Mouse (Mus musculus) layer of hippocampus, postnatal 36 days (tissue): ENCODE measurements around the gene Stxbp3. TPM values are rescaled to one million over a fixed set of nuclear protein-coding genes. Genes with fewer than 3 reads are reported as not detected.
"Not testable (repeated sequence)": the region's sequence is repeated elsewhere in the genome, so short reads cannot be mapped to it uniquely, and the experiment has no call there.

ENCODE experiments used
- DNase-seq, 2 experiments: peaks; one replicate each; pipeline ENCODE4 v3.0.0; 2022
- total RNA-seq, 2 experiments: library from RNA; stranded (reverse); gene quantifications; 2 replicates each; pipeline ENCODE4 v1.2.3; 2021

Gene Stxbp3
- total RNA-seq, 2 experiments from 2014 or later = 22.9 to 25.9 TPM

GRCm38 (mm10) chr3:108856386-108857123 lies 16.2 kb upstream of the Stxbp3 start:
- DNase-seq = no peak

GRCm38 (mm10) chr3:108855864-108856263 lies 15.5 kb upstream of the Stxbp3 start:
- DNase-seq = peak in 1 of 2 experiments; percentile 33

DNA sequence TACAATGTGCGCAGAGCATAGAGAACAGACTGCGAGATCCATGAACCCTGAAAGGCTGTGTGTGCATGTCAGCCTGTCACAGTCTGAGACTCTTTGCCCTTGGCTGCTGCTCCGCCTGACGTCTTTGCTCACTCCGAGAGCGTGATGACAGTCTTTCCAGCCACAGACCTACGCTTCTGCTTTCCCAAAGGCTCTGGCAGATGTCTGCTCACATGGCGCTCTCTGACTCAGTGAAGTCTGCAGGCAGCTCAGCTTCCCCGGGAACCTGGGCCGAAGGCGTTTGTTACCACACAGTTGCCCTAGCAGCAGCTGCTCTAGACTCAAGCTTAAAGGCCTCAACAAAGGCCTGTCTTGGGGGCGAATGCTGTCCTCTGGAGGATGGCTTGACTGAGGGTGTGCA lies 15.0 kb upstream of the Stxbp3 start:
- DNase-seq = peak; percentile 82 to 84

GRCm38 (mm10) chr3:108853266-108853665 lies 12.9 kb upstream of the Stxbp3 start:
- no peak for DNase-seq

GRCm38 (mm10) chr3:108851996-108852697 lies 11.8 kb upstream of the Stxbp3 start:
- no peak for DNase-seq

DNA sequence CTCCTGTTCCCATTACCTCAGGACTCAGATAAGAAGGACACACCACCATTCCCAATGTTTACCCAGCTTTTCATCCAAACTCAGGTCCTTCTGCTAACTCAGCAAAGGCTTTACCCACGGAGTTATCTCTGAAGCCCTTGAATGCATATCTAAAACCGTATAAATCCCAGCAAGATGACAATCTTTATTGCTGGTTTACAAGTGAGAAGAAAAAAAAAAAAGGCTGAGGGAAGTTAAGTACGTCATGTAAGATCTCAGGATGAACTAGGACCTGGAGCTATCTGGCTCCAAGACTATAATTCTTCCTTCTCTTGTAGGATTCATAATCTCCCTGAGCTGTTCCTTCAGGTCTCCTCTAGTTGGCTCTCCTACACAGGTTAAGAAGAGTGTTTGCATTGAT lies 11.2 kb upstream of the Stxbp3 start:
- DNase-seq = no peak

- DNase-seq = no peak
These were observed 10.7 kb upstream of the Stxbp3 start for GRCm38 (mm10) chr3:108851075-108851474.

DNA sequence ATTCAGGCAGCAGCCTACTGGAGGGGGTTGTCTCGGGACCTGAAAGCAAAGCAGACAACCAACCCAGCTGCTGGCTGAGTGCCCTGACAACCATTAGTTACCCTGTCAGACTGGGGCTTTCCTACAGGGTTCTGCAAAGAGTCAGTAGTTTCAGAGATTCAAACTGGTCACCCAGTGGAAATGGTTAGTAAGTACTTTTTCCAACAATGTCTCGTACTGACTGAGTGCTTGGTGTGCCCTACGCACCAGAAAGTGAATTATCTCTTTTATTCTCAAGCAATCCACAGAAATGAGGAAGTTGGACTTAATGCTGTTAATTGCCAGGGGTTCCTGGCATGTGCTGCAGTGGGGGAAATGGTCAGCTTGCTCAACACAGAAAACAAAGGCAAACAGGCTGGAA lies 10.2 kb upstream of the Stxbp3 start:
- no peak for DNase-seq

GRCm38 (mm10) chr3:108846616-108847015 lies 6.3 kb upstream of the Stxbp3 start:
- no peak for DNase-seq

DNA sequence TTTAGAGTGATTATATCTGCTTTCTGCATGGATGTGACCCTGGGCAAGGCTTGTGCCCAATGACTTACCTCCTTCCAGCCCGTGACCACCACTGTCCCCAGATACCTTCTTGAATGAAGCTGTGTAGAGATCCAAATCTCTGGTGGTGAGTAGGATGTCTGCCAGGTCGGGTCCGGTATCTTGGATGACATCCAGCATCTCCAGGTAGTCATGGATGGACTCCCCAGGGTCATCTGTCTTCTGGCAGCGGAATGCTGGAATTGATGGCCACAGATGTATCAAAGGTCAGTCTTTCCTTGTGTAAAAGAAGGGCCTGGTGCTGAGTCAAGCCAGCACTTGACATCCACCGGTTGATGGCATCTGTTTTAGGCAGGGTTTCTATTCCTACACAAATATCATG lies 4.2 kb upstream of the Stxbp3 start:
- no peak for DNase-seq

GRCm38 (mm10) chr3:108844026-108844425 lies 3.7 kb upstream of the Stxbp3 start:
- no peak for DNase-seq

- no peak for DNase-seq
These were observed 359 bp upstream of the Stxbp3 start for GRCm38 (mm10) chr3:108840716-108841054.

GRCm38 (mm10) chr3:108839647-108839999 lies 703 bp downstream of the Stxbp3 start:
- DNase-seq = no peak

DNA sequence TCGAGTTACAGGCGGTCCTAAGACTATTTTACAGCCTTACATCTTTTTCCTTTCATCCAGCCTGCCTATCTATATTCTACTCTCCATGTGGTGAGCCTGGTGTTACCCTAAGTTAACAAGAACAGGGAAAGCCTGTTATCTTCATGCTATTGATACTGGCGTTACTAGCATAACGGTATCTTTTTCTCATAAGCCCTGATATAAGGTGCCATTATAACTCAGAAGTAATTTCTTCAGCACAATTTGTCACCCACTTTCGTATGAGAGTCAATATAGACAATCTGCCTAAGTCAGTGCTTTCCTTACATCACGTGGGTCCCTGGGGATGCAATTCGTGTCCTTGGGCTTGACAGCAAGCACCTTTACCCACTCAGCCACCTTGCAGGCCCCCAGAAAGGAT lies 1.3 kb downstream of the Stxbp3 start:
- no peak for DNase-seq

DNA sequence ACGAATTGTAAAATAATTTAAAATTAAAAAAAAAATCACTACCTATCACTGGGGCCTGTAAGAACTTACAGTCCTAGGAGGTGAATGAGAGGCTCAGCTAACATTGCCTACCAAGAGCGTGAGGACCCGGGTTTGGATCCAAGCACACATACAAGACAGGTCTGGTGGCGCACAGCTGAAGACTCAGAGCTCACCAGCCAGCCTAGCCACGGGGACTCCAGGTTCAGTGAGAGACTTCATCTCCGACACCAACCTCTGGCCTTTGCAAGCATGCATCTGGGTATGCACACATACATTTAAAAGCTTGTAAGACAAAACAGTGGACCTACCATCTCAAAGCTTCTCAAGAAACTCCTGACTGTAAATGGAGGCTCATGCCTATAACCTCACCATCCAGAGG lies 3.4 kb downstream of the Stxbp3 start:
- DNase-seq = no peak

DNA sequence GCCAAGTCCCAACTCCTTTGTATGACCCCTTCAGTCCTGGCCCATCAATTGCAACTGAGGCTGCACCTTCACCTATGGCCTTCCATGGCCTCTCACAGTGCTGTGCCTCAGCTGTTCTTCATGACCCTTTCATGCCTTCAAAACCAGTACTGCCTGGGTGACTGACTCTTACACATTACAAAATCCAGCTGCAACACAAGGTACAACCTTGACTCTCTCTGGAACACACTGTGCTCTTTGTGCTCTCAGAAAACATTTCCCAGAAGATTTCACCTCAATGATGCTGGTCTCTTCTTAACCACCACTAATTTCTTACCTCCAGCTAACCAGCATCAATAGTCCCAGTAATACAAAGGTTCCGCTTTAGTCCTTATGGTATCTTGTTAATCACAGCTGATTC lies 6.6 kb downstream of the Stxbp3 start:
- not testable (repeated sequence) for DNase-seq

DNA sequence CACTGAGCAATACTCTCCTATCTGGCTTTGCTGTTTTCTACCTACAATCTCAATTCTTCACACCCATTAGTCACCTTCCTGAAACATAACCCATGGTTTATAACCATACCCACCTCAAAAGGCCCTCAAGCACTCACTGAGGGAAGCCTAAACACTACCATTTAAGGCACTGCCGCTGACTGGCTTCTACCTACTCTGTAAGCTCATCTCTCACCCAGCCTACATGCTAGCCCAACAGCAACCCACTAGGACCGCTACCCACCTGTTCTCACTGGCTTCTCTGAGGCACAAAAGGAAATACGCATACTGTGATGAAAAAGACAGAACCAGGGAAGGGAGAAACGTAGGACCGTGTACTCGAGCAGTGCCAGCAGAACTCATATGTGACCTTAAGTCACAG lies 8.6 kb downstream of the Stxbp3 start:
- DNase-seq = no peak

- DNase-seq = no peak
These were observed 9.8 kb downstream of the Stxbp3 start for GRCm38 (mm10) chr3:108830493-108830892.

DNA sequence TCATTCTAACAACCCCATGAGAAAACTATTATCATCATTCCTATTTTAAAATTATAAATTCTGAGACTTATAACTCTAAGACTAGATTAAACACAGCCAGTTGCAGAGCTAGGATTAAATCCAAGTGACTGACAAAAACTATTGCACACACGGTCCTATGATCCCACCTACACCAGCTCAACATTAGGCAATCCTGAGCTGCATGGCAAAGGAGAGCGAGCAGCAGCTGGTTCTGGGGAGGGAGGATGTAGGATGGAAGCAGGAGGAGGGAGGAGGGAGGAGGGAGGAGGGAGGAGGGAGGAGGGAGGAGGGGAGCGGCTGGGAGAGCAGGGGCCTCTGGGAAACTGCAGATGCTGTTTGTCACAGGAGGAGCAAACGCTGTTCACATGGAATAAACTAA lies 24.7 kb downstream of the Stxbp3 start:
- DNase-seq = peak in 1 of 2 experiments; percentile 12

DNA sequence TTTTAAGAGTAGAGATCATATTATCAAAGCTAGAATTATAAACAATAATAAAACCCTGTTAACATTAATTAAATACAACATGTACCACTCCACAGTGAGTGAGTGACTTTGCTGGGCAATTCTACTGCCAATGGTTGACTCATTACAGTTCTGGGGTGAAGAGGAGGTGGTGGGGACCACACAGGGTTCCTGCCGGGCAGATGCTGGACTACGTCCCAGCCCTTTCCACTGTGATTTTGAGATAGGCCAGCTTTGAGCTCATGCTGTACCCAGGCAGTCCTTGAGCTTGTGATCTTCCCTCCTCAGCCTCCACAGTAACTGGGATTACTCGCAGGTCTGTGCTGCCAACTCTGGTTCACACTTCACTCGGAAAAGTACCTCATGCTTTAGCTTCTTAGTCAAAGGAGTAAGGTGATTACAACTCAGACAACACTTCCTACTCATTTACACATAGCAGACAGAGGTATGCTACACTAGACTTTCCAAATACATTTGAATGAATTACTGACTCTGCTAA lies 29.5 kb downstream of the Stxbp3 start:
- DNase-seq = no peak

DNA sequence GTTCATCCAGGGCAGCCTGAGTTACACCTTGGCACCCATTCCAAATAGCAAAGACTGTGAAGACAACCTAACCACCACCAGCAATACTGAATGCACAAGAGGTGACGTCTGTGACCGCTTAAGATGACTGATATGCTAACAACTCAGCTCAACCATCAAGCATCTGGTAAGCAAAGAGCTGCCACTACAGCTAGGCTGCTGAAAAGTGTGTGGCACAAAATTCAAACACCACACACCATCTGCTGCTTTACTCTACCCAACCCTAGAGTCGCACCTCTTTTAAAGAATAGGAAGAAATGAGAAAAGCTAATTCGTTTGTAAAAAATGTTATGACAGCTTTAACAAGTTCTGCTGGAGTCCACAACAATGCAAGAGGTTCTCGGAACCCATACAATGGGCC lies 34.7 kb downstream of the Stxbp3 start:
- peak in 1 of 2 experiments; percentile 12 for DNase-seq

DNA sequence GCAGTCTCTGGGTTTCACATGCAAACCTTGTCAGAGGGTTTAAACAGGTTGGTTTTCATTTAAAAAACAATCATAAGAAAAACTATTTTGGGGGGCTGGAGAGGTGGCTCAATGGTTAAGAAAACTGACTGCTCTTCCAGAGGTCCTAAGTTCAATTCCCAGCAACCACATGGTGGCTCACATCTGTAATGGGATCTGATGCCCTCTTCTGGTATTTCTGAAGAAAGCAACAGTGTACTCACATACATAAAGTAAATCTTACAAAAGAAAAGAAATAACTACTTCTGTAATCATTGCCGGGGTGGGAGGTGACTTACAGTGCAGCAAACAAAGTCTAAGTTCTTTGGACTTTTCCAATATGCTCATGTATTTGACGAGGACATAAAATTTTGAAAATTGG lies 42.0 kb downstream of the Stxbp3 start:
- DNase-seq = no peak

DNA sequence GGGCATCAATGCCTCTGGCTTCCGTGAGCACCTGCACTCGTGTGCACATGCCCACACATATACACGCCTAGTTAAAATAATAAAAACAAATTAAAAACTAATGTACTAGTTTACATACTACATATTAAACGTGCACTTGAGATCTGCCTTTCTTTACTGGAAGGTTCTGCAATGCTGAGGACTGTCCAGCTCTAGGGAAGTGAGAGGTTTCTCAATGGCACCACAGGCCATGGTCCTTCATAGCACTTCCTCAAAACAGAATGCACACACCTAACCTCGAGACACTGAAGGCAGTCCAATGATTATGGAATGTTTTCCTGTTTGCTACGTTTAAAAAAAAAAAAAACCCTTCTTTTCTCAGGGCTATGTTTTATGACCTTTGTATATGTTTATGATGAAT lies 42.6 kb downstream of the Stxbp3 start:
- DNase-seq = no peak

DNA sequence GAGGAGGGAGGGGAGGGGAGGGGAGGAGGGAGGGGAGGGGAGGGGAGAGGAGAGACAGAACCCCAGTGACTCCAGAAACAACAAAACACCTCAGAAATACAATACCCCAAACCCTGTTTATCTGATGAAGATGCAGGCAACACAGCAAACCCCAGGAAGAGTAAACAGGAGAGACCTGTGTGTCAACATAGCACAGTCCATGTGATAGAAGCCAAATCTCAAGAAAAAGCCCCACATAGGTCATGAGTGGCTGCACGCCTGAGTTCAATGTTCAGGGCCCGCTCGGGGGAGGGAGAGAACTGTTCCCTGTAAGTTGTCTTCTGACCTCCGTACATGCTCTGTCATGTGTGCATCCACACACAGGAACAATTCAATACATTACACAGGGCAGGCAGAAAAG lies 43.9 kb downstream of the Stxbp3 start:
- no peak for DNase-seq
